Mouse (Mus musculus) hindbrain, embryonic 13.5 days (tissue): ENCODE measurements around the gene Ppm1a. TPM values are rescaled to one million over a fixed set of nuclear protein-coding genes. Genes with fewer than 3 reads are reported as not detected.

Source experiments
- ATAC-seq: fragments of 200-750 bp; cut with Nextera tagmentation; 2 replicates; pipeline ENCODE4 v1.8.0; 2017; ENCODE audit warnings: moderate TSS enrichment; ENCODE audit not compliant: low FRiP score
- H3K27ac ChIP-seq: fragments of 300-500 bp; sonication (generic); 2 replicates; pipeline ENCODE4 v1.5.1; 2015; ENCODE audit warnings: inconsistent platforms, mild to moderate bottlenecking, moderate library complexity
- H3K27me3 ChIP-seq: fragments of 300-500 bp; sonication (generic); 2 replicates; pipeline ENCODE4 v1.6.1; 2015; ENCODE audit warnings: mild to moderate bottlenecking, inconsistent platforms
- H3K36me3 ChIP-seq: fragments of 300-500 bp; sonication (generic); 2 replicates; pipeline ENCODE4 v1.6.1; 2015; ENCODE audit warnings: mild to moderate bottlenecking, inconsistent platforms
- H3K4me1 ChIP-seq: fragments of 300-500 bp; sonication (generic); replicated peaks from 2 replicates; pipeline ENCODE4 v1.6.1; 2015; ENCODE audit warnings: inconsistent platforms
- H3K4me2 ChIP-seq: fragments of 300-500 bp; sonication (generic); 2 replicates; pipeline ENCODE4 v1.6.1; 2015; ENCODE audit warnings: inconsistent platforms, mild to moderate bottlenecking, moderate library complexity
- H3K4me3 ChIP-seq: fragments of 300-500 bp; sonication (generic); 2 replicates; pipeline ENCODE4 v1.5.1; 2015; ENCODE audit warnings: mild to moderate bottlenecking, inconsistent platforms
- H3K9ac ChIP-seq: fragments of 300-500 bp; sonication (generic); 2 replicates; pipeline ENCODE4 v1.6.1; 2015; ENCODE audit warnings: mild to moderate bottlenecking, inconsistent platforms
- H3K9me3 ChIP-seq: fragments of 300-500 bp; sonication (generic); 2 replicates; pipeline ENCODE4 v1.6.1; 2016; ENCODE audit warnings: inconsistent platforms
- WGBS: fragments of 180-500 bp; shearing (Covaris S2); methylation state at CpG from one replicate; pipeline ENCODE4 v1.1.7; 2015; 5-methylcytosine and 5-hydroxymethylcytosine counted together
- polyA plus RNA-seq: library from polyadenylated mRNA; unstranded; fragments of >200 nt; fragmentation: Nextera tagmentation; extraction: Ambion mirVana; gene quantifications from 2 replicates; pipeline ENCODE4 v1.2.1, GENCODE M21; 2015

Ppm1a gene
- polyA plus RNA-seq, 1 experiment from 2014 or later: 63.8 TPM

- H3K27me3 ChIP-seq: no peaks in the 10 kb centered on the region
- H3K9ac ChIP-seq: no peak overlapping the region
- no peaks in the 10 kb centered on the region for H3K4me1 ChIP-seq
- no peak for ATAC-seq
- H3K9me3 ChIP-seq: no peaks in the 10 kb centered on the region
- H3K4me2 ChIP-seq: no peak overlapping the region
- H3K4me3 ChIP-seq: no peak overlapping the region
- no peak overlapping the region for H3K27ac ChIP-seq
- WGBS: 53% methylated on average over 7 of the region's 7 CpGs
- peaks cover 38% of the 10 kb centered on the region for H3K36me3 ChIP-seq
These were observed 33.3 kb downstream of the Ppm1a start for GRCm38 (mm10) chr12:72790538-72790937.

GRCm38 (mm10) chr12:72792320-72793091 lies 35.3 kb downstream of the Ppm1a start:
- H3K4me2 ChIP-seq: no peak overlapping the region
- no peak for ATAC-seq
- no peak overlapping the region for H3K27ac ChIP-seq
- H3K36me3 ChIP-seq: peaks cover 46% of the 10 kb centered on the region
- no peak overlapping the region for H3K9ac ChIP-seq
- H3K9me3 ChIP-seq: no peaks in the 10 kb centered on the region
- no peaks in the 10 kb centered on the region for H3K27me3 ChIP-seq
- no peak overlapping the region for H3K4me3 ChIP-seq
- 92% methylated on average over 11 of the region's 11 CpGs for WGBS
- H3K4me1 ChIP-seq: no peaks in the 10 kb centered on the region

DNA sequence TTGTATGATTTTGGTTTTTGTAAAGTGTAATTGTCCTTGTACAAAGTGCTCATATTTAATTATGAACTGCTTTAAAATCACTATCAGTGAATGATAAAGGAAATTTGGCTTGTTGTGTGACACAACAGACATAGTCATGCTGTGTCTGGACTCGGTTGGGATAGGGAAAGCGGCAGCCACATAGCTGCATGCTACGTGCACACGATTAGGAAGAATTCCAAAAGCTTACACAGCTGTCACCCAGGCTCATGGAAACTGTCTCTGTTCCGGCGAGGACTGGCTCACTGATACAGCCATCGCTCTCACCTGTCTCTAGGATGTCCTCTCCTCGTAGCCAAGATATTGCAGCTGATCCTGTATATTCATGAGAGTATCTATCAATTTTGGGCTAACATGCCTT lies 36.7 kb downstream of the Ppm1a start:
- Histone ChIP-seq H3K4me3 (no peak overlapping the region), H3K9me3 (no peaks in the 10 kb centered on the region), H3K27ac (no peak overlapping the region), H3K4me2 (no peak overlapping the region), H3K4me1 (no peaks in the 10 kb centered on the region), H3K36me3 (peaks cover 46% of the 10 kb centered on the region), H3K9ac (no peak overlapping the region), H3K27me3 (no peaks in the 10 kb centered on the region)
- ATAC-seq: no peak
- 93% methylated on average over 8 of the region's 8 CpGs for WGBS

DNA sequence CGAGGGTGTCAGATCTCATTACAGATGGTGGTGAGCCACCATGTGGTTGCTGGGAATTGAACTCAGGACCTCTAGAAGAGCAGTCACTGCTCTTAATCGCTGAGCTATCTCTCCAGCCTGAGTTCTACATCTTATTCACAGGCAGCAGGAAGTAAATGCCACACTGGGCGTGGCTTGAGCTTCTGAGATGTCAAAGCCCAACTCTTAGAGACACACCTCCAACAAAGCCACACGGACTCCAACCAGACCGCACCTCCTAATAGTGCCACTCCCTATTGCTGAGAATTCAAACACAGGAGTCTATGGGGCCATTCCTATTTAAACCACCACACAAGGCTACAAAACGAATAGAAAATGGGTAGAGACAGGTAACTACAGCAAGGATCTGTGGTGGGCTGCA lies 52.5 kb downstream of the Ppm1a start:
- WGBS: 82% methylated on average over 6 of the region's 6 CpGs
- peaks cover 5% of the 10 kb centered on the region; the same call in 1 of the 2 replicates for H3K4me1 ChIP-seq
- H3K36me3 ChIP-seq: peaks cover 2% of the 10 kb centered on the region; the same call in 1 of the 2 replicates
- H3K4me3 ChIP-seq: no peak overlapping the region
- ATAC-seq: no peak
- no peak overlapping the region for H3K9ac ChIP-seq
- H3K27me3 ChIP-seq: no peaks in the 10 kb centered on the region
- H3K4me2 ChIP-seq: no peak overlapping the region
- no peak overlapping the region for H3K27ac ChIP-seq
- H3K9me3 ChIP-seq: peaks cover under 1% of the 10 kb centered on the region; the same call in 1 of the 2 replicates

GRCm38 (mm10) chr12:72811588-72811987 lies 54.3 kb downstream of the Ppm1a start:
- peaks cover 2% of the 10 kb centered on the region; the same call in 1 of the 2 replicates for H3K36me3 ChIP-seq
- H3K27ac ChIP-seq: no peak overlapping the region
- 77% methylated on average over 3 of the region's 3 CpGs for WGBS
- H3K4me3 ChIP-seq: no peak overlapping the region
- H3K27me3 ChIP-seq: no peaks in the 10 kb centered on the region
- no peak overlapping the region for H3K4me2 ChIP-seq
- peaks cover 14% of the 10 kb centered on the region for H3K9me3 ChIP-seq
- H3K9ac ChIP-seq: no peak overlapping the region
- no peak for ATAC-seq
- peaks cover 5% of the 10 kb centered on the region; the same call in 1 of the 2 replicates for H3K4me1 ChIP-seq

DNA sequence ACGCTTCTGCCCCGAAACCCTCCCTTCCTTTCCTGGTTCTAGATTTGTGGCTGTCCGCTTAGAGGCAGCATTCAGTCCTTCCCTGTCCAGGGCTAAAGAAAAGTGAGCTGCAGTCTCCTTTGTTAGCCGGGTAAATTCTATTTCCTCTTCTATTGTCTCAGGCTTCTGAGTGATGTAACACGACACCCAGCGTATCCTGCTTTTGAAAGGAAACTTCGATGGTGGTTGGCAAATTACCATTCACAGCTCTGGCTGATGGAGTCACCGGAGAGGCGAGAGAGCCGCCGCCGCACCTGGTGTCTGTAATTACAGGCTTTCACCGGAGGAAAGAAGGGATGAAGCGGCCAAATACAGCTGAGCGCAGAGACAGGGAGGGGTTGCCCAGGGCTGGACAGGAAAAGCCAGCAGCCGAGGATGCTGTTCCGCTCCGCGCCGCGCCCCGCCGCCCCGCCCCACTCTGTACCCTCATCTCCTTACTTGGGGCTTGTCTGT lies 63.7 kb downstream of the Ppm1a start:
- H3K9me3 ChIP-seq: peaks cover 4% of the 10 kb centered on the region; the same call in 1 of the 2 replicates
- peak; percentile 86 for ATAC-seq
- peaks cover 32% of the 10 kb centered on the region for H3K27me3 ChIP-seq
- peak overlapping the region; percentile 70 for H3K9ac ChIP-seq
- peak overlapping the region; percentile 82 for H3K27ac ChIP-seq
- peak overlapping the region; percentile 41 for H3K4me3 ChIP-seq
- WGBS: 3% methylated on average over 23 of the region's 24 CpGs
- H3K4me1 ChIP-seq: peaks cover 13% of the 10 kb centered on the region
- H3K36me3 ChIP-seq: no peaks in the 10 kb centered on the region
- H3K4me2 ChIP-seq: peak overlapping the region; percentile 60

- Histone ChIP-seq H3K27me3 (peaks cover 32% of the 10 kb centered on the region), H3K27ac (peak overlapping the region; percentile 82), H3K4me1 (peaks cover 13% of the 10 kb centered on the region), H3K4me2 (peak overlapping the region; percentile 60), H3K9me3 (no peaks in the 10 kb centered on the region), H3K4me3 (peak overlapping the region; percentile 41), H3K9ac (peak overlapping the region; percentile 70), H3K36me3 (no peaks in the 10 kb centered on the region)
- ATAC-seq: no peak
- WGBS: 40% methylated on average over 6 of the region's 6 CpGs
These were observed 64.3 kb downstream of the Ppm1a start for GRCm38 (mm10) chr12:72821589-72821988.

DNA sequence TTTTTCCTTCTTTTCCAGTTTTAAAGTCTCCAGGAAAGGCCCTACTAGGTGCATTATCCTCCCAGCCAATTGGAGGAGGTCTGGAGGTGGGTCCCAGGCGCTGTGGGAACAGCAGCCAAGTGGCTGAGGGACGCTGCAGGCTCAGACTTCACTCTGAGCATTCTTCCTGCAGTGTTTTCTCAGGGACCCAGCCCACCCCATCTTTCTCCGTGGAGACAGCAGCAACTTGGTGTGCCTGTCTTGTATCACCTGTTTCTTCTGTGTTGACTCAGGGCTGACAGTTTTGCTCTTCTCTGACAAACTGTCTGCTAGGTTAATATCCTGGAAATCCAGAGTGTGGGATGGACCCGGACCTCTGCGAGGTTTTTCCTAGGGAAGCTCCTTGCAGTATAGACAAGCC lies 68.4 kb downstream of the Ppm1a start:
- no peak overlapping the region for H3K27ac ChIP-seq
- H3K9ac ChIP-seq: no peak overlapping the region
- no peak overlapping the region for H3K4me3 ChIP-seq
- no peak for ATAC-seq
- 55% methylated on average over 5 of the region's 5 CpGs for WGBS
- H3K9me3 ChIP-seq: no peaks in the 10 kb centered on the region
- H3K27me3 ChIP-seq: peaks cover 57% of the 10 kb centered on the region
- H3K36me3 ChIP-seq: no peaks in the 10 kb centered on the region
- no peak overlapping the region for H3K4me2 ChIP-seq
- peaks cover 9% of the 10 kb centered on the region for H3K4me1 ChIP-seq

DNA sequence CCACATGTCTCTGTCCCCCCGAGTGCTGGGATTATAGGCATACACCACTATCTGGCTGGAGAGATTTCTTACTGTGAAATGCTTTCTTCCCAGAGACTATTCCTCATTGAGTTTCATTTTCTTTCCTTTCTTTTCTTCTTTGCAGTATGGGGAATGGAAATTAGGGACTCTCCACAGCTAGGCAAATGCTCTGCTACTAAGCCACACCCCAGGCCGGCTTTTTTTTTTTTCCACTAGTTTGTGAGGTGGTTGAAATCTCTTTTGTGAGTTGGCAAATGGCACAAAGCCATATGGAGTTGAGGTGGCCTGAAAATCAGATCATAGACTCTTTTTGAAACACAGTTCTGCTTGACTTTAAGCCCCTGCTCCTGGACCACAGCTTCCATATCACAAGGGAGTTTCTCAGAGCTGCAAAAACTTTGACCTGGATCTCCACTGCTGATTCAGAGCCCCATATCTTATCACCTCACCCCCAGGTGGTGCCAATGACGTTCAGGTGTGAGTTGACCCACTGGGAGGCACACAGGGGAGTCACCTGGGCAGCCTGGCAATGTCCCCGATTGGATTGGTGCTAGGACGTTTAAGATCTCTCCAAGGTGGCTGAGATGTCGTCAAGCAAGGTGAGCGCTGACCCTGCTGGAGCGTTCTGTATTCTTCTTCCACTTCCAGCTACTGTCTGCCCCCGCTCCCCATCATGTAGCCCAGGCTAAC lies 71.7 kb downstream of the Ppm1a start:
- no peak overlapping the region for H3K9ac ChIP-seq
- H3K4me2 ChIP-seq: no peak overlapping the region
- no peak overlapping the region for H3K27ac ChIP-seq
- no peak overlapping the region for H3K4me3 ChIP-seq
- no peaks in the 10 kb centered on the region for H3K9me3 ChIP-seq
- H3K36me3 ChIP-seq: no peaks in the 10 kb centered on the region
- H3K27me3 ChIP-seq: peaks cover 61% of the 10 kb centered on the region
- H3K4me1 ChIP-seq: peaks cover 11% of the 10 kb centered on the region
- ATAC-seq: no peak
- WGBS: 71% methylated on average over 9 of the region's 9 CpGs

DNA sequence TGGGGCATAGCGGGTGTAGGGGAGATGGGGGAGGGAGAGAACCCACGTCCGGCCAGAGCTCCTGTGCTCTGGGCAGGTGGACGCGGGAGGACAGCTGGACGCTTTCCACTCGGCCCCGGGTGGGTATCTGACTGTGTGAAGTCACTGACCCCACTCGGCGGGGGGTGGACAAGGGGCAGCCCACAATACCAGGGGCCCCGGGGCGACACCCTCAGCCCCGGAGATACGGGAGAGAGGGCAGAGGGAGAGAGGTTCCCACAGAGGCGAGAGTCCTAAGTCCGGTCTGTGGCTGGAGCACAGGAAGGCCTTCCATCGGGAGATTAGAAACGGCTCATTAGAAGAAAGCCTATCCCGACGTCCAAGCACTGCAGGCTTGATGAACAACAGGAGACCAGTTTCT lies 72.5 kb downstream of the Ppm1a start:
- Histone ChIP-seq H3K27ac (no peak overlapping the region), H3K9ac (no peak overlapping the region), H3K4me2 (no peak overlapping the region), H3K27me3 (peaks cover 69% of the 10 kb centered on the region), H3K36me3 (no peaks in the 10 kb centered on the region), H3K4me1 (peaks cover 11% of the 10 kb centered on the region), H3K4me3 (no peak overlapping the region), H3K9me3 (no peaks in the 10 kb centered on the region)
- no peak for ATAC-seq
- 63% methylated on average over 20 of the region's 20 CpGs for WGBS

DNA sequence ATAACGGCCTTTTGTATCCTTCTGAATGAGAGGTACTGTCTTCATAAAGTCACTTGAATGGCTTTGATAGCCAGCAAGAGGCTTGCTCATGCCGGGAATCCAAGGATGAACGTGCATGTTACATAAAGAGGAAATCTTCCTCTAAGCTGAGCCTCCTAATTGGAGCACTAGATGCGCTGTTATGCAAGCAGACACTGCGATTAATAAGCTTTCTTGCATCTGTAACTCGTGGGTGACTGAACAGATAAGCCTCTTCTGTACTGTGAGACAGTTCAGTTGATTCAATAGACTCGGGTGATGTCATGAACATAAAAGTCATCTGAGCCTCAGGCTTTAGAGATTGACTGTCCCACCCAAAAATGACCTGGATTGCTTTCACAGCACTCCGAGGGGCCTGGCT lies 73.1 kb downstream of the Ppm1a start:
- Histone ChIP-seq H3K4me2 (no peak overlapping the region), H3K9me3 (no peaks in the 10 kb centered on the region), H3K9ac (peak overlapping the region; percentile 26; the same call in 1 of the 2 replicates), H3K27ac (no peak overlapping the region), H3K36me3 (no peaks in the 10 kb centered on the region), H3K4me1 (peaks cover 11% of the 10 kb centered on the region), H3K27me3 (peaks cover 67% of the 10 kb centered on the region), H3K4me3 (no peak overlapping the region)
- WGBS: 61% methylated on average over 8 of the region's 8 CpGs
- ATAC-seq: no peak

GRCm38 (mm10) chr12:72831711-72832432 lies 74.6 kb downstream of the Ppm1a start:
- peak overlapping the region; percentile 63 for H3K4me2 ChIP-seq
- no peaks in the 10 kb centered on the region for H3K36me3 ChIP-seq
- peaks cover 11% of the 10 kb centered on the region for H3K4me1 ChIP-seq
- H3K9me3 ChIP-seq: no peaks in the 10 kb centered on the region
- H3K27me3 ChIP-seq: peaks cover 75% of the 10 kb centered on the region
- peak overlapping the region; percentile 64 for H3K27ac ChIP-seq
- peak; percentile 81 for ATAC-seq
- WGBS: 6% methylated on average over 42 of the region's 42 CpGs
- peak overlapping the region; percentile 43 for H3K4me3 ChIP-seq
- H3K9ac ChIP-seq: peak overlapping the region; percentile 71
